Mouse (Mus musculus): ENCODE results near the gene Trappc3l. TPM values are rescaled to one million over a fixed set of nuclear protein-coding genes. Genes with fewer than 3 reads are reported as not detected.

Trappc3l gene
- polyA plus RNA-seq, 1 experiment from 2014 or later: not detected

DNA sequence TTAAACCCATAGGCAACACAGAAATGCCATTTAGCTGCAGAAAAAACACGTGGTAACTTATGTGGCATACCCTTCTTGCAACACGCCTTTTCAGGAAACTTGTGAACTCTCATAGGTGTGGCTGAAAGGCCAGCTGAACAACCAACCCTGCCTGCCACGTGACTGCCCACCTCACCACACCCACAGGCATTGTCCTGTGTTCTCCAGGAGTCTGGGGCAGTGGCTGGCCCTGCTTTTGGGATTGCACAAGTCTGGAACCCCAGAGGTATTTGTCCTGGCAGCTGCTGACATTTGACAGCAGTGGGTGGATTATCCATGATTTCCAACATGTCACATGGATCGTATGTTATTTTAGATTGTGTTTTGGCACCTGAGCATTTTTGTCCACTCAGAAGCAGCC, 102.4 kb downstream of the Trappc3l start:
- no peaks in the 10 kb centered on the region for H3K4me1 ChIP-seq
- no peak overlapping the region for H3K9ac ChIP-seq
- no peaks in the 10 kb centered on the region for H3K9me3 ChIP-seq
- H3K27me3 ChIP-seq (replicated peaks): no peaks in the 10 kb centered on the region
- no peak overlapping the region for H3K4me3 ChIP-seq (replicated peaks)
- WGBS: 55% methylated on average over 4 of the region's 4 CpGs
- no peaks in the 10 kb centered on the region for H3K36me3 ChIP-seq
- H3K4me2 ChIP-seq: no peak overlapping the region
- no peak overlapping the region for H3K27ac ChIP-seq
- ATAC-seq (ENCODE audit: insufficient read depth, low FRiP score, low read depth): no peak

- WGBS: 88% methylated on average over 2 of the region's 2 CpGs
- ATAC-seq (ENCODE audit: insufficient read depth, low FRiP score, low read depth): no peak
- H3K9ac ChIP-seq: no peak overlapping the region
Measured at GRCm38 (mm10) chr10:34141693-34142092, 104.3 kb downstream of the Trappc3l start.

DNA sequence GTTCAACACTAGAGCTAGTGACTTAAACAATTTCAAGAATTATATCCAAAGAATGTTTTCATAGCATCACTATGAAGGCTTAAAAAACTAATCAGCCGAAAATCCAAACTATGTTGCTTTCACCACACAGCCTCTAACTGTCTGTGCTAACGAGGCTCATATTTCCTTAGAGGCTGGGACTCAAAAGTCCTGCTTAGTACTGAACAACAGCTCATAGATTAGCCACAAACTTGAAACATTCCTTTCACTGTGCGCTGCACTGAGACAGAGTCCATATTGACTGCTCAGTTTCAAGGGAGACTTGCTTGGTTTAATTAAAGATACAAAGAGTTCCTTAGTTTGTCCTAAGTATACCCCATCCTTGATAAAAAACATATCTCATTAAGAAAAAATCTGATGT, 112.4 kb downstream of the Trappc3l start:
- no peak overlapping the region for H3K27ac ChIP-seq
- no peaks in the 10 kb centered on the region for H3K27me3 ChIP-seq (replicated peaks)
- H3K4me1 ChIP-seq: no peaks in the 10 kb centered on the region
- no peaks in the 10 kb centered on the region for H3K36me3 ChIP-seq
- no peak for ATAC-seq (ENCODE audit: insufficient read depth, low FRiP score, low read depth)
- no peak overlapping the region for H3K9ac ChIP-seq
- H3K4me2 ChIP-seq: no peak overlapping the region
- WGBS: 71% methylated on average over 3 of the region's 3 CpGs
- H3K9me3 ChIP-seq: no peaks in the 10 kb centered on the region
- H3K4me3 ChIP-seq (replicated peaks): no peak overlapping the region

More at GRCm38 (mm10) chr10:34141693-34142092, 104.3 kb downstream of the Trappc3l start:
- Histone ChIP-seq H3K4me1 (no peaks in the 10 kb centered on the region), H3K27ac (no peak overlapping the region), H3K4me2 (no peak overlapping the region), H3K27me3 (replicated peaks) (no peaks in the 10 kb centered on the region), H3K4me3 (replicated peaks) (no peak overlapping the region), H3K9me3 (no peaks in the 10 kb centered on the region), H3K36me3 (no peaks in the 10 kb centered on the region)

DNA sequence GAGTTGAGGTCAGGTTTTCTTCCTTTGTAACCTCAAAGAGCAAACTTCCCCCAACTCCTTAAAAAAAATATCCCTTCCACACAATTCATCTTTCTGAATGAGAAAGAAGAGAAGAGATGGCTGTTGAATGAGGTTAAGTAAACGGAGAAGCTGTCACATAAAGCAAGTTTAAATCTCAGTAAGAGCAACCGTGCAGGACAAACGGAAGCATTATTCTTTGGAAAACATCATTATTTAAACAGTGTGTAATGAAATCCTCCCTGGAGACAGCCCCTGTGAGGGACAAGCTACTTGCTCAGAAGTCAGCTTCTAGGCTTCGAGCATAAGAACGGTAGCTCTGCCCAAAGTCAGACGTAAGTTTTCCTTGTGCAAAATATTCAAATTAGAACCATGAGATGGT, 113.1 kb downstream of the Trappc3l start:
- H3K27ac ChIP-seq: no peak overlapping the region
- no peak overlapping the region for H3K4me3 ChIP-seq (replicated peaks)
- H3K9me3 ChIP-seq: no peaks in the 10 kb centered on the region
- H3K9ac ChIP-seq: no peak overlapping the region
- H3K36me3 ChIP-seq: no peaks in the 10 kb centered on the region
- H3K27me3 ChIP-seq (replicated peaks): no peaks in the 10 kb centered on the region
- no peak for ATAC-seq (ENCODE audit: insufficient read depth, low FRiP score, low read depth)
- no peaks in the 10 kb centered on the region for H3K4me1 ChIP-seq
- no peak overlapping the region for H3K4me2 ChIP-seq
- WGBS: 22% methylated on average over 6 of the region's 6 CpGs

DNA sequence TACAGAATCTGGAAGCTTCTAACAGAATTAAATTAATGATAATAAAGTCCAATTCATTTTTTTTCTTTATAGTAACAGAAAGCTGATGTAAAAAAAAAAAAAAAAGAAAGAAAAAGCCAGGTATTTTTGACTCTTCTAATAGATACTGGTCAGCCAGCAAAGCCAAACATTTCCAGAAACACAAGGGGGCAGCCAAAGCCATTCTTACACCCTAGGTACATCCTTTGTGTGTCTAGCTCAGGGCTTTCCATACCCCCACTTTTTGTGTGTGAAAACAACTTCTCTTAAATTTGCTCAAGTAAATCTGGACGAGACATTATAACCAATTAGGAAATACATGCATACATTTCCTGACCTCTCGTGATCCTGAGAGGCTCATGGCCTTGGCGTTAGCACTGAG, 114.4 kb downstream of the Trappc3l start:
- Histone ChIP-seq H3K4me1 (no peaks in the 10 kb centered on the region), H3K9ac (no peak overlapping the region), H3K4me3 (replicated peaks) (no peak overlapping the region), H3K36me3 (no peaks in the 10 kb centered on the region), H3K9me3 (no peaks in the 10 kb centered on the region), H3K27me3 (replicated peaks) (no peaks in the 10 kb centered on the region), H3K4me2 (no peak overlapping the region), H3K27ac (no peak overlapping the region)
- 77% methylated on average over 3 of the region's 3 CpGs for WGBS
- ATAC-seq (ENCODE audit: insufficient read depth, low FRiP score, low read depth): no peak

DNA sequence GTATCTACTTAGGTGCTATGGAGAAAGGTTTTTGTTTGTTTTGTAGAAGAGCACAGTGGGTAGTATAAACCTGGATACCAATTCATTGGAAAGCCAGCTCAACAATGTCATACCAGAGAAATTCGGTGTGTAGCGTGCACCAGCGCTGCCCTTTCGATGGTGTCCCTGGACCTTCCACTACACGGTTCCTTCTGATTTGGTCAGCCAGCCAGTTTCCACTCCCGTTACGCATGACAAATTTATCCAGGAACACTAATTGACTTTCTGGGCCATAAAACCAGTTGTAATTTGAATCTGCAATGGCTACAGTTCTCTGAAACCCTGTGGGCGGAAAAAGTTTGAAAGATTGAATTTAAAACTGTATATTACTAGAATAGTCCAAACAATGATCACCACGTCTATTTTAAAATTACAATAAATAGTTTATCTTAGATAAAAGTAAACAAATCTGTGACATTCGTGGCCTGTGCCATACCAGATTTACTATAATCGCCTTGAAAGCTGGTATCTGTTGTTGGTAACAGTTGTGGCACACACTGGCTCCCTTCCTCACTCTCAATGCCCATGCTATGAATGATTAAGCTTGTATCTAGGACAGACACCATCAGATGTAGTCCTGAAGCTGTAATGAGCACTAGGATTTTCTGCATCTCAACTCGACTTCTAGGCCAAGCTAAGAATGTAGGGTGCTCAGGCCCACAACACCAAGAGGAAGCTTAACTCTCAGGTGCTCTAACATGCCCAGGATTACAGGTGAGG, 118.6 kb downstream of the Trappc3l start:
- H3K4me1 ChIP-seq: no peaks in the 10 kb centered on the region
- WGBS: 77% methylated on average over 12 of the region's 12 CpGs
- H3K36me3 ChIP-seq: no peaks in the 10 kb centered on the region
- no peak overlapping the region for H3K9ac ChIP-seq
- no peak for ATAC-seq (ENCODE audit: insufficient read depth, low FRiP score, low read depth)
- H3K27me3 ChIP-seq (replicated peaks): no peaks in the 10 kb centered on the region
- no peak overlapping the region for H3K4me2 ChIP-seq
- no peak overlapping the region for H3K27ac ChIP-seq
- no peak overlapping the region for H3K4me3 ChIP-seq (replicated peaks)
- H3K9me3 ChIP-seq: no peaks in the 10 kb centered on the region

Other genes starting within 250 kb of the Trappc3l start
- gene Sult3a1, start 179.9 kb upstream of the Trappc3l start, polyA plus RNA-seq (2015; fragmentation: Nextera tagmentation; extraction: Ambion mirVana): not detected in 2 replicates
- gene Rsph4a, start 132.5 kb upstream of the Trappc3l start, polyA plus RNA-seq (2015; fragmentation: Nextera tagmentation; extraction: Ambion mirVana): 0.04 and 0.13 TPM in 2 replicates
- 16.6 and 18.6 TPM in 2 replicates for gene Zup1, start 86.3 kb upstream of the Trappc3l start, polyA plus RNA-seq (2015; fragmentation: Nextera tagmentation; extraction: Ambion mirVana)
- 111 and 112 TPM in 2 replicates for gene Rwdd1, start 18.0 kb upstream of the Trappc3l start, polyA plus RNA-seq (2015; fragmentation: Nextera tagmentation; extraction: Ambion mirVana)
- gene Calhm4, start 6.7 kb downstream of the Trappc3l start, polyA plus RNA-seq (2015; fragmentation: Nextera tagmentation; extraction: Ambion mirVana): not detected in 2 replicates
- 0.89 and 1.0 TPM in 2 replicates for gene Calhm5, start 58.9 kb downstream of the Trappc3l start, polyA plus RNA-seq (2015; fragmentation: Nextera tagmentation; extraction: Ambion mirVana)
- 1.4 and 2.3 TPM in 2 replicates for gene Calhm6, start 90.4 kb downstream of the Trappc3l start, polyA plus RNA-seq (2015; fragmentation: Nextera tagmentation; extraction: Ambion mirVana)
- gene Dse, start 170.1 kb downstream of the Trappc3l start, polyA plus RNA-seq (2015; fragmentation: Nextera tagmentation; extraction: Ambion mirVana): 16.7 and 19.2 TPM in 2 replicates
- 64.9 and 69.7 TPM in 2 replicates for gene Tspyl1, start 244.6 kb downstream of the Trappc3l start, polyA plus RNA-seq (2015; fragmentation: Nextera tagmentation; extraction: Ambion mirVana)